Comparison of ENCODE assay signal across 1 mouse cellular context in the genomic region with DNA sequence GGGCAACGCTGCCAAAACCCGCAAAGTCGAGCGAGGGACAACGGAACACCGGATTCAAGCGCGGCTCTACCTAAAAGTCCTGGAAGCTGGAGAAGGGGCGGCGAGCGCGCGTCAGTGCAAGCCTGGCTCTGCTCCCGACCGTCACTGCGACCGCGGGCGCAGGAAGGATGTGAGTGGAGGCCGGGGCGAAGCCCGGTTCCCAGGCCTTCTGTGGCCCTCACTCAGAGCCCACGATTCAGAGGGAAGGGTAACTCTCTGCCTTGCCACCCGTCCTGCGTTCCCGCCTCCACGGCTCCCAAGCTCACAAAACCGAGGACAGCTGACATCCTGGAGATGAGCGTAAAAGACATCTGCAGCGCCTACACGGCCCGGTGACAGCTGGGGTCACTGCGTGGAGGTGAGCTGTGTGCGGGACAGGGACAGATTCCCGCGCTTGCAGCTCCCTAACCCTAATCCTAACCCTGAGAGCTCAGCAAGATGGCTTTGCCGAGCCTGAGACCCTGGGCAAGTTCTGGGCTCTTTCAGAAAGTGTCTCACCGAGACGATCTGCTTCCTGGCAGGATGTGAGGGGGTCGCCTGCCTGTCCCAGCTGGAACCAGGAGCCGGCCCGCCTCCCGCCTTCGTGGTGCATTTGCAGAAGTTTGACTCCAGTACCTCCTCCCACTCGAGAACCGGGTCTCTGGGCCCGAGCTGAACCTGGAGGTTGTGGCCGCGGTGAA.
TF ChIP-seq lines count a peak whose summit lies in the region.

No protein-coding gene starts in this region.

TF ChIP-seq in CH12.LX, 34 proteins besides CTCF, POLR2A, EP300 and RAD21:
- TF ChIP-seq IRF4 (IDR thresholded peaks at IDR 0.05; ENCODE audit: low read depth, low read length), result no peak
- TF ChIP-seq MXI1 (IDR thresholded peaks at IDR 0.05; ENCODE audit: low read depth, low read length), result 0 out of 2 replicates have a peak, but pooled peaks have one; percentile 9
- TF ChIP-seq GABPA (IDR thresholded peaks at IDR 0.05; ENCODE audit: insufficient replicate concordance, low read depth, low read length), result no peak
